Mouse (Mus musculus): ENCODE data around the gene Eif2s3x. TPM values are rescaled to one million over a fixed set of nuclear protein-coding genes. Genes with fewer than 3 reads are reported as not detected.

The Eif2s3x gene
- polyA plus RNA-seq, 1 experiment from 2014 or later: 85.6 TPM

Other genes with a start within 250 kb of the Eif2s3x start
- 0.12 and 0.25 TPM in 2 replicates for gene AU015836, start 244.2 kb downstream of the Eif2s3x start, polyA plus RNA-seq (2015; fragmentation: Nextera tagmentation; extraction: Ambion mirVana)
- gene Zfx, start 89.2 kb downstream of the Eif2s3x start, polyA plus RNA-seq (2015; fragmentation: Nextera tagmentation; extraction: Ambion mirVana): 30.5 and 31.6 TPM in 2 replicates
- gene Klhl15, start 21.7 kb upstream of the Eif2s3x start, polyA plus RNA-seq (2015; fragmentation: Nextera tagmentation; extraction: Ambion mirVana): 7.0 and 8.6 TPM in 2 replicates
- gene Fam90a1b, start 153.9 kb upstream of the Eif2s3x start, polyA plus RNA-seq (2015; fragmentation: Nextera tagmentation; extraction: Ambion mirVana): not detected in 2 replicates
- 91.7 and 105 TPM in 2 replicates for gene Apoo, start 154.3 kb upstream of the Eif2s3x start, polyA plus RNA-seq (2015; fragmentation: Nextera tagmentation; extraction: Ambion mirVana)

Measured in kidney, embryonic 16.5 days (tissue).